Mouse (Mus musculus): ENCODE measurements around the gene Lrrc74a. TPM values are rescaled to one million over a fixed set of nuclear protein-coding genes. Genes with fewer than 3 reads are reported as not detected.

The Lrrc74a gene
- polyA plus RNA-seq, 1 experiment = 0.08 TPM

- Histone ChIP-seq H3K27me3 (ENCODE audit: control insufficient read depth, insufficient read depth, low read length) (no peaks in the 10 kb centered on the region), H3K4me1 (replicated peaks; ENCODE audit: control insufficient read depth, insufficient read depth, low read length) (0 out of 2 replicates have a peak, but pooled peaks cover 3% of the 10 kb centered on the region), H3K4me3 (ENCODE audit: control insufficient read depth, insufficient read depth, low read length) (no peak overlapping the region), H3K27ac (ENCODE audit: control insufficient read depth, insufficient read depth, low read length) (peak overlapping the region; percentile 19; the same call in 1 of the 2 replicates), H3K36me3 (ENCODE audit: control insufficient read depth, insufficient read depth, low read length) (no peaks in the 10 kb centered on the region)
- no peak for DNase-seq
- WGBS = 87% methylated on average over 7 of the region's 7 CpGs
- no peak for TF ChIP-seq POLR2A (IDR thresholded peaks at IDR 0.05; ENCODE audit: control insufficient read depth, extremely low read depth, insufficient read depth, low read length, poor library complexity)
- TF ChIP-seq CTCF (IDR thresholded peaks at IDR 0.05; ENCODE audit: borderline replicate concordance, control insufficient read depth, extremely low read depth, insufficient read depth, low read length, poor library complexity) = no peak
Observed at GRCm38 (mm10) chr12:86776341-86776860, 42.2 kb downstream of the Lrrc74a start.

- Histone ChIP-seq H3K27ac (ENCODE audit: control insufficient read depth, insufficient read depth, low read length) (no peak overlapping the region), H3K4me3 (ENCODE audit: control insufficient read depth, insufficient read depth, low read length) (no peak overlapping the region), H3K27me3 (ENCODE audit: control insufficient read depth, insufficient read depth, low read length) (no peaks in the 10 kb centered on the region), H3K36me3 (ENCODE audit: control insufficient read depth, insufficient read depth, low read length) (no peaks in the 10 kb centered on the region), H3K4me1 (replicated peaks; ENCODE audit: control insufficient read depth, insufficient read depth, low read length) (no peaks in the 10 kb centered on the region)
- 85% methylated on average over 4 of the region's 4 CpGs for WGBS
- DNase-seq = no peak
- no peak for TF ChIP-seq POLR2A (IDR thresholded peaks at IDR 0.05; ENCODE audit: control insufficient read depth, extremely low read depth, insufficient read depth, low read length, poor library complexity)
- TF ChIP-seq CTCF (IDR thresholded peaks at IDR 0.05; ENCODE audit: borderline replicate concordance, control insufficient read depth, extremely low read depth, insufficient read depth, low read length, poor library complexity) = no peak
Observed at GRCm38 (mm10) chr12:86778531-86778930, 44.4 kb downstream of the Lrrc74a start.

GRCm38 (mm10) chr12:86779206-86779989 lies 45.2 kb downstream of the Lrrc74a start:
- WGBS = 78% methylated on average over 11 of the region's 11 CpGs
- no peaks in the 10 kb centered on the region for H3K36me3 ChIP-seq (ENCODE audit: control insufficient read depth, insufficient read depth, low read length)
- DNase-seq = peak; percentile 39

GRCm38 (mm10) chr12:86781654-86782202 lies 47.6 kb downstream of the Lrrc74a start:
- no peak overlapping the region for H3K27ac ChIP-seq (ENCODE audit: control insufficient read depth, insufficient read depth, low read length)

More at GRCm38 (mm10) chr12:86779206-86779989, 45.2 kb downstream of the Lrrc74a start:
- Histone ChIP-seq H3K4me3 (ENCODE audit: control insufficient read depth, insufficient read depth, low read length) (no peak overlapping the region), H3K4me1 (replicated peaks; ENCODE audit: control insufficient read depth, insufficient read depth, low read length) (no peaks in the 10 kb centered on the region), H3K27ac (ENCODE audit: control insufficient read depth, insufficient read depth, low read length) (no peak overlapping the region), H3K27me3 (ENCODE audit: control insufficient read depth, insufficient read depth, low read length) (no peaks in the 10 kb centered on the region)
- TF ChIP-seq POLR2A (IDR thresholded peaks at IDR 0.05; ENCODE audit: control insufficient read depth, extremely low read depth, insufficient read depth, low read length, poor library complexity) (no peak), CTCF (IDR thresholded peaks at IDR 0.05; ENCODE audit: borderline replicate concordance, control insufficient read depth, extremely low read depth, insufficient read depth, low read length, poor library complexity) (no peak)

GRCm38 (mm10) chr12:86786149-86787019 lies 52.2 kb downstream of the Lrrc74a start:
- no peak for TF ChIP-seq CTCF (IDR thresholded peaks at IDR 0.05; ENCODE audit: borderline replicate concordance, control insufficient read depth, extremely low read depth, insufficient read depth, low read length, poor library complexity)
- no peak for TF ChIP-seq POLR2A (IDR thresholded peaks at IDR 0.05; ENCODE audit: control insufficient read depth, extremely low read depth, insufficient read depth, low read length, poor library complexity)
- WGBS = 89% methylated on average over 12 of the region's 12 CpGs
- Histone ChIP-seq H3K4me3 (ENCODE audit: control insufficient read depth, insufficient read depth, low read length) (no peak overlapping the region), H3K27ac (ENCODE audit: control insufficient read depth, insufficient read depth, low read length) (no peak overlapping the region), H3K36me3 (ENCODE audit: control insufficient read depth, insufficient read depth, low read length) (no peaks in the 10 kb centered on the region), H3K4me1 (replicated peaks; ENCODE audit: control insufficient read depth, insufficient read depth, low read length) (no peaks in the 10 kb centered on the region), H3K27me3 (ENCODE audit: control insufficient read depth, insufficient read depth, low read length) (no peaks in the 10 kb centered on the region)
- no peak for DNase-seq

More at GRCm38 (mm10) chr12:86781654-86782202, 47.6 kb downstream of the Lrrc74a start:
- 70% methylated on average over 6 of the region's 6 CpGs for WGBS
- TF ChIP-seq CTCF (IDR thresholded peaks at IDR 0.05; ENCODE audit: borderline replicate concordance, control insufficient read depth, extremely low read depth, insufficient read depth, low read length, poor library complexity) (no peak), POLR2A (IDR thresholded peaks at IDR 0.05; ENCODE audit: control insufficient read depth, extremely low read depth, insufficient read depth, low read length, poor library complexity) (no peak)
- no peak for DNase-seq
- Histone ChIP-seq H3K27me3 (ENCODE audit: control insufficient read depth, insufficient read depth, low read length) (no peaks in the 10 kb centered on the region), H3K4me1 (replicated peaks; ENCODE audit: control insufficient read depth, insufficient read depth, low read length) (no peaks in the 10 kb centered on the region), H3K36me3 (ENCODE audit: control insufficient read depth, insufficient read depth, low read length) (no peaks in the 10 kb centered on the region), H3K4me3 (ENCODE audit: control insufficient read depth, insufficient read depth, low read length) (no peak overlapping the region)
